Mouse (Mus musculus): Measurements from ENCODE around the gene Fam13a. TPM values are rescaled to one million over a fixed set of nuclear protein-coding genes. Genes with fewer than 3 reads are reported as not detected.

Fam13a gene
- polyA plus RNA-seq, 1 experiment from 2014 or later, result 4.7 TPM

DNA sequence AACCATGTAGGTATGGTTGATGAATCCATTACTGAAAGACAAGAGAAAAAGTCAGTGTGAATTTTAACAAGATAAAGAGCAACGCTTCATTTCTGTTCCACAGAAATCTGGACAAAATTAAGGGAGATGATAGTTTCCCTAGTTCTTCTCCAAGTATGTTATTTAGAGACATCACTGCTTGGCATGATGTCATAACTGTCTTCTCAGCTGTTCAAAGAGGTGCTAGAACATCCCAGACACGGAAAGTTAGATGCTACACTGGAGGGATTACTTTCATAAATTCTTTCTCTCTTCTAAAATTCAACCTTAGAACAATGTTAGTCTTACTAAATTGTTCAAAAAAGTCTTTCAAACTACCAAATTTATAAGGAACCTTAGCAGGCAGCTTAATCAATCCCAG lies 63.8 kb downstream of the Fam13a start:
- no peak overlapping the region for H3K4me2 ChIP-seq (ENCODE audit: low read depth)
- H3K9me3 ChIP-seq (ENCODE audit: control insufficient read depth, low read length), result no peaks in the 10 kb centered on the region
- no peak overlapping the region for H3K27ac ChIP-seq (ENCODE audit: low read depth, low read length)
- DNase-seq (ENCODE audit: low spot score), result no peak
- no peaks in the 10 kb centered on the region for H3K4me1 ChIP-seq (ENCODE audit: control insufficient read depth, insufficient read depth, low read length)
- no peak for ATAC-seq (ENCODE audit: insufficient read depth, low FRiP score, low TSS enrichment)
- no peak overlapping the region for H3K4me3 ChIP-seq (ENCODE audit: low read depth, low read length)
- H3K27me3 ChIP-seq (ENCODE audit: control insufficient read depth, insufficient read depth, low read length), result no peaks in the 10 kb centered on the region
- no peak overlapping the region for H3K9ac ChIP-seq (ENCODE audit: low read length)
- no peaks in the 10 kb centered on the region for H3K36me3 ChIP-seq (ENCODE audit: control insufficient read depth, insufficient read depth, low read length)
- 86% methylated on average over 2 of the region's 2 CpGs for WGBS

DNA sequence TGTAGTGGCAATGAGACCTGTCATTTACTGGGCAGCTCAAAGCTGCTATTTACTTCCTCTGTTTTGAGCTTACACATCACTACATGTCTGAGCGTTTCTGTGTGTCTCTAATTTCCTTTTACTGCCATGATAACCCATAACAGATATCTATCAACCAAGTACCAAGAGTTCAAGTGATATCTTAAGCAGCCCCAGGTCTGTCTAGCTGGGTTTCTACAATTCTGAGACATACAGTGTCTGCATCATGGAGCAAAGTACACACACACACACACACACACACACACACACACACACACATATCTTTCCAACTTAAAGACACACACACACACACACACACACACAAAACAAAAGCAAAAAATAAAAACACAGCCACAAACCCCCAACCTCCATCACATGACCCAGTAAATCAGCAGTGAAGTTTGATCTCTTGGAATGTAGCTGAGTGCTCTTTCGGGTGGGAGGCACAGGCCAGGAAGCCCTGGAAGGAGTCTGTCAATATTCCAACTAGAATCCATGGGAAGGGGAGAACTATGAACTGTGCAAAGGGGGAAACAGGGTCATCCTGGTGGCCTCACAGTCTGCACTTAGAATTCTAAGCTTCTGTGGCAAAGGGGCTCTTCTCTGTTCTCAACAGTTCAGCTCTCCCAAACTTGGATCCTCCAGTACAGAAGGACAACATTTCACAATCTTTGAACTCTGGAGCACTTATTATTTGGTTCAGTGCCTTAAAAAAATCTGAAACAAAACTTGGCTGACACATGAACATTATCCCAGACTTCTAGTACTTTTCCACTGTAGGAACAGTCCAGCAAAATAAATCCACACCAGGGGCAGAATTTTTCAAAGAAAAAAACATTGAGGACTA lies 73.0 kb downstream of the Fam13a start:
- Histone ChIP-seq H3K36me3 (ENCODE audit: control insufficient read depth, insufficient read depth, low read length) (no peaks in the 10 kb centered on the region), H3K9ac (ENCODE audit: low read length) (no peak overlapping the region), H3K27me3 (ENCODE audit: control insufficient read depth, insufficient read depth, low read length) (no peaks in the 10 kb centered on the region), H3K4me1 (ENCODE audit: control insufficient read depth, insufficient read depth, low read length) (no peaks in the 10 kb centered on the region), H3K4me2 (ENCODE audit: low read depth) (no peak overlapping the region), H3K27ac (ENCODE audit: low read depth, low read length) (no peak overlapping the region), H3K4me3 (ENCODE audit: low read depth, low read length) (no peak overlapping the region), H3K9me3 (ENCODE audit: control insufficient read depth, low read length) (no peaks in the 10 kb centered on the region)
- WGBS, result 64% methylated on average over 2 of the region's 2 CpGs
- DNase-seq (ENCODE audit: low spot score), result no peak
- ATAC-seq (ENCODE audit: insufficient read depth, low FRiP score, low TSS enrichment), result no peak

DNA sequence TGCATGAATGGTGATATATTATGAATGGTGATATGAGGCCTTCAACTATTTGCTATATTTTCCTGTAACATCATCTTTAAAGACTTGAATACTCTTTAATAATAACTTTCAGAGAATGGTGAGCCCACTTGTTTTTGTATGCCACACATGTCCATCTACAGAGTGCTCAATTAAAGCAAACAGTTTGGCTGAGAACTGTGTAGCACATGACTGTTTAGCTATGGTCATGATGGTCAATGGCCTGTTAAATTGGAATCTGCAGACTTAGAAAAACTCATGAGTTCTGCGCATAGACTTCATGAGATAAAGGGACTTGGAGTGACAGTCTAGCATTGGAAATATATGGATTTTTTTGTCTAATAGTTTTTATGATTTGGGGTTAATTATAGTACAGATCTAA lies 73.9 kb downstream of the Fam13a start:
- H3K27me3 ChIP-seq (ENCODE audit: control insufficient read depth, insufficient read depth, low read length), result no peaks in the 10 kb centered on the region
- no peak overlapping the region for H3K9ac ChIP-seq (ENCODE audit: low read length)
- no peak overlapping the region for H3K4me3 ChIP-seq (ENCODE audit: low read depth, low read length)
- no peaks in the 10 kb centered on the region for H3K36me3 ChIP-seq (ENCODE audit: control insufficient read depth, insufficient read depth, low read length)
- H3K27ac ChIP-seq (ENCODE audit: low read depth, low read length), result no peak overlapping the region
- no peaks in the 10 kb centered on the region for H3K9me3 ChIP-seq (ENCODE audit: control insufficient read depth, low read length)
- H3K4me2 ChIP-seq (ENCODE audit: low read depth), result no peak overlapping the region
- DNase-seq (ENCODE audit: low spot score) (no peak), ATAC-seq (ENCODE audit: insufficient read depth, low FRiP score, low TSS enrichment) (no peak)
- 92% methylated on average over 1 of the region's 1 CpGs for WGBS
- no peaks in the 10 kb centered on the region for H3K4me1 ChIP-seq (ENCODE audit: control insufficient read depth, insufficient read depth, low read length)

DNA sequence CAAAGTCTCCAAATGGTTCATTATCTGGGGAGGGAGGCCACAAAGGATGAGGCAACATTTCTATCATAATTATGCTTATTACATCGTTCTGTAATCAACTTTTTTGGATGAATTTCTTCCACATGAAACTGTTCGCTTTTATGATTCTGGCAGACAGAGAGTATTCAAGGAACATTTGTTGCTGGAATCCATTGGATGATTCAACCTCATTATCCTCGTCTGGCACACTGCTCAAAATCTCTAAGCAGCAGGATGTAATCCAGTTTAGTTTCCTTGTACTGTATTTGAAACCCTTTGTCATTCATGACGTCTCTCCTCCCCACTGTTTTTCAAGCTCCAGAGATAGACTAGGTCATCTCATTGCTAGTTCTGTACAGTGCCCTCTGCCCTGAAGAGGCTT lies 77.5 kb downstream of the Fam13a start:
- no peak overlapping the region for H3K9ac ChIP-seq (ENCODE audit: low read length)
- H3K36me3 ChIP-seq (ENCODE audit: control insufficient read depth, insufficient read depth, low read length), result no peaks in the 10 kb centered on the region
- WGBS, result 86% methylated on average over 4 of the region's 4 CpGs
- ATAC-seq (ENCODE audit: insufficient read depth, low FRiP score, low TSS enrichment) (no peak), DNase-seq (ENCODE audit: low spot score) (no peak)
- H3K9me3 ChIP-seq (ENCODE audit: control insufficient read depth, low read length), result no peaks in the 10 kb centered on the region
- H3K4me2 ChIP-seq (ENCODE audit: low read depth), result no peak overlapping the region
- no peak overlapping the region for H3K27ac ChIP-seq (ENCODE audit: low read depth, low read length)
- H3K4me3 ChIP-seq (ENCODE audit: low read depth, low read length), result no peak overlapping the region
- no peaks in the 10 kb centered on the region for H3K4me1 ChIP-seq (ENCODE audit: control insufficient read depth, insufficient read depth, low read length)
- no peaks in the 10 kb centered on the region for H3K27me3 ChIP-seq (ENCODE audit: control insufficient read depth, insufficient read depth, low read length)

DNA sequence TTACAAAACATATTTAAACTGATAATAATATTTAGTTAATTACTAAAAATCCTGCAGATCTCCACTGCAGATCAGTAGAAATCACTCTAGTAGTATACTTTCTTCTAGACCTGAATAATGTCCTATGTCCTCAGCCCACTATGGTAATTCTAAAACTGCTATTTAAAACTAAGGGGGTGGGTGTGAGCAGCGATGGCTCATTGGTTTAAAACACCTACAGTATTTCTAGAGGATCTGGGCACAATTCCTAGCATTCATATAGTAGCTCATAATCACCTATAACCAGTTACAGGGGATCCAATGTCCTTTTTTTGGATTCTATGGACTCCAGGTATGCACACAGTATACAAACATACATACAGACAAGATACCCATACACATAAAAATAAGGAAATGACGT lies 78.1 kb downstream of the Fam13a start:
- Histone ChIP-seq H3K36me3 (ENCODE audit: control insufficient read depth, insufficient read depth, low read length) (no peaks in the 10 kb centered on the region), H3K9ac (ENCODE audit: low read length) (no peak overlapping the region), H3K9me3 (ENCODE audit: control insufficient read depth, low read length) (no peaks in the 10 kb centered on the region), H3K4me3 (ENCODE audit: low read depth, low read length) (no peak overlapping the region), H3K4me1 (ENCODE audit: control insufficient read depth, insufficient read depth, low read length) (no peaks in the 10 kb centered on the region), H3K27ac (ENCODE audit: low read depth, low read length) (no peak overlapping the region), H3K27me3 (ENCODE audit: control insufficient read depth, insufficient read depth, low read length) (no peaks in the 10 kb centered on the region), H3K4me2 (ENCODE audit: low read depth) (no peak overlapping the region)
- DNase-seq (ENCODE audit: low spot score) (no peak), ATAC-seq (ENCODE audit: insufficient read depth, low FRiP score, low TSS enrichment) (no peak)
- WGBS, result 64% methylated on average over 2 of the region's 2 CpGs

DNA sequence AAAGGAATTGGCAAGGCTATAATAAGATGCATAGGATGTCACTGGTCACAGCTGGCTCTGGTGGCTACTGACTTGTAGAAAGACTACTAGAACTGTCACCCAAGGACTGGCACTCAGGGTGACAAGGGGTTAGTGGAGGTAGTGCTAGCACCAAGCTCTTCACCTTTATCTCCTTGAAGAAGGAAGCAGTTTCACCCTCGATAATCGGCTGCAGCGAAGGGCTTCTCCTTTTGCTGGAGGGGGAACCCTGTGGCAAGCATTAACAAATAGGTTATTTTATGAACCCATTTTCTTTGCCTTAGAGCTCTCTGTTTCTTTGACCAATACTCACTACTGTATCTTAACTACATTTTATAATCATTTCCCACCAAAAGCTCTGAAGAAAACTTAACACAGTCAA lies 80.4 kb downstream of the Fam13a start:
- DNase-seq (ENCODE audit: low spot score) (no peak), ATAC-seq (ENCODE audit: insufficient read depth, low FRiP score, low TSS enrichment) (no peak)
- Histone ChIP-seq H3K36me3 (ENCODE audit: control insufficient read depth, insufficient read depth, low read length) (no peaks in the 10 kb centered on the region), H3K27ac (ENCODE audit: low read depth, low read length) (no peak overlapping the region), H3K4me3 (ENCODE audit: low read depth, low read length) (no peak overlapping the region), H3K27me3 (ENCODE audit: control insufficient read depth, insufficient read depth, low read length) (no peaks in the 10 kb centered on the region), H3K4me1 (ENCODE audit: control insufficient read depth, insufficient read depth, low read length) (no peaks in the 10 kb centered on the region), H3K4me2 (ENCODE audit: low read depth) (no peak overlapping the region), H3K9me3 (ENCODE audit: control insufficient read depth, low read length) (no peaks in the 10 kb centered on the region), H3K9ac (ENCODE audit: low read length) (no peak overlapping the region)
- WGBS, result 89% methylated on average over 3 of the region's 3 CpGs

DNA sequence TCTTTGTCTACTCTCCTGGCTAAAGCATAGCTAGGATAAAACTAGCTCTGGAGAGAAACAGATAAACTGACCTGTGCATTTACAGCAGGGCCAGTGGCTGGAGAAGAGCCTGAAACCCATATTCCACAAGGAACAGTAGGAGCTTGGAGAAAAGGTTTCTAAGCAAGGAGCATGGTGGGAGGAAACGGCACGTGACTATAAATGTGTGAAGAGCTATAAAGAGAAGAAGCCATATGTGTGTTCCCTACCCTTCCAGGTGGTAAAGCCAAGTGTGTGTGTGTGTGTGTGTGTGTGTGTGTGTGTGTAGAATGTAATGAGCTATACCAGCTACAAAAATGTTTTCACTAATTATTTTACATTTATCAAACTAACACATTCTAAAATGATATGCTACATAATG lies 82.1 kb downstream of the Fam13a start:
- DNase-seq (ENCODE audit: low spot score) (no peak), ATAC-seq (ENCODE audit: insufficient read depth, low FRiP score, low TSS enrichment) (no peak)
- no peaks in the 10 kb centered on the region for H3K9me3 ChIP-seq (ENCODE audit: control insufficient read depth, low read length)
- H3K36me3 ChIP-seq (ENCODE audit: control insufficient read depth, insufficient read depth, low read length), result no peaks in the 10 kb centered on the region
- 91% methylated on average over 2 of the region's 2 CpGs for WGBS
- no peak overlapping the region for H3K27ac ChIP-seq (ENCODE audit: low read depth, low read length)
- H3K4me3 ChIP-seq (ENCODE audit: low read depth, low read length), result no peak overlapping the region
- H3K4me2 ChIP-seq (ENCODE audit: low read depth), result no peak overlapping the region
- H3K9ac ChIP-seq (ENCODE audit: low read length), result no peak overlapping the region
- H3K27me3 ChIP-seq (ENCODE audit: control insufficient read depth, insufficient read depth, low read length), result no peaks in the 10 kb centered on the region
- H3K4me1 ChIP-seq (ENCODE audit: control insufficient read depth, insufficient read depth, low read length), result no peaks in the 10 kb centered on the region

DNA sequence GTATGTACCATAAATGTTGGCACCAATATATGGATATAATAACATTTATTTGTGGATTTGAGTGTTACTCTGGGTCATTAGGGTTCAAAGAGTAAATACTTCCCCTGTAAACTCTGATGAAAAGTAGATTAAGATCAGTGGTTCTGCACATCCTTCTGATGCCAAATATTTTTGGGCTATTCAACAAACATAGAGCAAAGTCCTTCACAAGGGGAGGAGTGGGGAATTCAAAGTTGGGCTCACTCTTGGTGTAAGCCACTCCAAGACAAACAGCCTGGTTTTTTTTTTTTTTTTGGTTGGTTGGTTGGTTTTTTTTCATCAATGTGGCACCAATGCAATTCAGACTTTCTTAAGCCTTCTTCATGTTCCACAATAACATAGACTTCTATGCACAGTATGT lies 86.6 kb downstream of the Fam13a start:
- no peak overlapping the region for H3K4me3 ChIP-seq (ENCODE audit: low read depth, low read length)
- H3K27ac ChIP-seq (ENCODE audit: low read depth, low read length), result no peak overlapping the region
- H3K27me3 ChIP-seq (ENCODE audit: control insufficient read depth, insufficient read depth, low read length), result no peaks in the 10 kb centered on the region
- no peak overlapping the region for H3K9ac ChIP-seq (ENCODE audit: low read length)
- H3K36me3 ChIP-seq (ENCODE audit: control insufficient read depth, insufficient read depth, low read length), result no peaks in the 10 kb centered on the region
- H3K4me2 ChIP-seq (ENCODE audit: low read depth), result no peak overlapping the region
- no peaks in the 10 kb centered on the region for H3K9me3 ChIP-seq (ENCODE audit: control insufficient read depth, low read length)
- DNase-seq (ENCODE audit: low spot score) (no peak), ATAC-seq (ENCODE audit: insufficient read depth, low FRiP score, low TSS enrichment) (no peak)
- peaks cover 5% of the 10 kb centered on the region; the same call in 1 of the 2 replicates for H3K4me1 ChIP-seq (ENCODE audit: control insufficient read depth, insufficient read depth, low read length)

DNA sequence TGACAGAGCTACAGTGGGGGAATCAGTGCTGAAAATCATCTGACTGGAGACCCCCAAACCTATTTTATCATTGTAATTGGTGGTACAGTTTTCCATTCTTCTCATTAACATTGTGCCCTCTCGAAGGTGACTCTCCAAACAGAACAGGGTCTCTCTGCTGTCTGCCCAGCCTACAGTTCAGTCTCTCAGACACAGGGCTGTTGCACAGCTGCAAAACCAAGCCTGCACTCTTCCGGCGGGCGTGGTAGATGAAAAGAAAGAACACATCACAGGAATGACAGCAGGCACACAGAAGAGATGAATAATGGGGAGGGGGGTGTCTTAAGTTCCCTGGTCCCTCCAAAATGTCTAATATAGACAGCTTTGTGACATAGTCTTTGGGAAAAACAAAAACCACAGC lies 90.2 kb downstream of the Fam13a start:
- no peak overlapping the region for H3K27ac ChIP-seq (ENCODE audit: low read depth, low read length)
- DNase-seq (ENCODE audit: low spot score), result no peak

More for the DNA sequence above, 90.2 kb downstream of the Fam13a start:
- no peak overlapping the region for H3K4me3 ChIP-seq (ENCODE audit: low read depth, low read length)
- H3K9me3 ChIP-seq (ENCODE audit: control insufficient read depth, low read length), result no peaks in the 10 kb centered on the region
- no peaks in the 10 kb centered on the region for H3K27me3 ChIP-seq (ENCODE audit: control insufficient read depth, insufficient read depth, low read length)
- WGBS, result 76% methylated on average over 4 of the region's 4 CpGs
- ATAC-seq (ENCODE audit: insufficient read depth, low FRiP score, low TSS enrichment), result no peak
- H3K4me1 ChIP-seq (ENCODE audit: control insufficient read depth, insufficient read depth, low read length), result peaks cover 5% of the 10 kb centered on the region; the same call in 1 of the 2 replicates
- no peak overlapping the region for H3K9ac ChIP-seq (ENCODE audit: low read length)
- no peak overlapping the region for H3K4me2 ChIP-seq (ENCODE audit: low read depth)
- H3K36me3 ChIP-seq (ENCODE audit: control insufficient read depth, insufficient read depth, low read length), result no peaks in the 10 kb centered on the region

All from neural tube, embryonic 11.5 days (tissue).